Mouse (Mus musculus): Measurements from ENCODE around the gene Rpp25l.
"Not testable (repeated sequence)": the region's sequence is repeated elsewhere in the genome, so short reads cannot be mapped to it uniquely, and the experiment has no call there.

Rpp25l gene

DNA sequence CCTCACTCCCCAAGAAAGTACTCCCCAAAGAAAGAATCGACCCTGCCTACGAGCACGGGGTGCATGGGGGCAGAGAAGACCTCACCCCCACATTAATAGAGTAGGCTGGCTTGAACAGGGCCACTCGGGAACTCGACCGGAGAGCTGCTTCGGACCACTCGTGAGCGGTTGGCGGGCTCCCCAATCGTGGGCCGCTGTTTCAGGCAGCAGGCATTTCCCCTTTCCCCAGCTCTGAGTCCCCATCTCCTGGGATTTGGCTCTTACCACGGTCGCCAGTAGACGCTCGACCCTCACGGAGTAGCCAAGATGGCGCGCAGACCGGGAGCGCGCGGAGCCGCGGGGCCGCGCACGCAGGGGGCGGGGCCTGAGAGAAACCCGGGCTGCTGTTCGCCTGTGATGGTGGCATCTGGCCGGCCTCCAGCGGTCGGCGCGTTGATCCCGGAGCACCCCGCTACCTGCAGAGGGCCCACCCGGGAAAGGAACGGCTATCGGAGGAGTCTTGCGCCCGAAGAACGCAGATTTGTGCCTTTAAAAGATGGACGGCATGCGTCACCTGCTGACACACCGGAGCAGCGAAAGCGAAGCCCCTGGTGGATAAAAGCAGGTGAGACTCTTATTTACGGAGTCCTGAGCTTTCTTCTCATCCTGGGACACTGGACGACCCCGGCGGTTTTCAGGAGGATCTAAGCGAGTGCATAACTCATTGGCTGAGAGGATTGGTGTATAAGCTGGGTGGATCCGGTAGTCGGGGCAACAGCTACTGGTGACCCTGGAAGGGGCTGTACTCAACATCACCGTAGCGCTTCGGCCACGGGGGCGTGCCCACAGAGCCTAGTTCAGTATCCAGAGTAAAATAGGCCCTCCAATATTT lies at the start of gene Rpp25l:
Gene Rpp25l, minus strand, starts transcription at position 338 of the 871 bp plus-strand sequence.
- CTCF ChIA-PET, result interaction anchor here (1.0 to 1.3 kb wide), 3 partner anchors 9 to 23 kb away, joined by 3 to 5 read pairs (median 4); no protein-coding TSS in a partner anchor

DNA sequence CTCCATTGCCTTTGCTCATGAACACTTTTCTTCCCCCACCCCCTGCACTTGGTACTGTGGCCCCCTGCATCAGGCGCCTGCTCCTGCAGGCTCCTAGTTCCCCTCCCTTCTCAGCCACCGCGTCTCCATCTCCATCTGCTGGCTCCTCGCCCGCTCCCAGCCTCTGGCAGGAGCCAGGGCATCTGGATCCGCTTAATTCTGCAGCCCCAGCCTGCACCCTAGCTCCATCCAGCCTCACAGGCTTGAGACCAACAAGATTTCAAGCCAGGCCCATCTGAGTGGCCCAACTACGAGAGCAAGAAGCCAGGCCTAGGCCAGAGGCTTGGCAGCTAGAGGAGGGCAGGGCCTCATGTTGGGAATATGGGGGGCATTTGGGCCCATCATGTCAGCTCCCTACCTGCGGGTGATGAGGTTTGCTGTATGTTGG lies 49.4 kb upstream of the Rpp25l start:
- CTCF ChIA-PET, result not testable (repeated sequence)

DNA sequence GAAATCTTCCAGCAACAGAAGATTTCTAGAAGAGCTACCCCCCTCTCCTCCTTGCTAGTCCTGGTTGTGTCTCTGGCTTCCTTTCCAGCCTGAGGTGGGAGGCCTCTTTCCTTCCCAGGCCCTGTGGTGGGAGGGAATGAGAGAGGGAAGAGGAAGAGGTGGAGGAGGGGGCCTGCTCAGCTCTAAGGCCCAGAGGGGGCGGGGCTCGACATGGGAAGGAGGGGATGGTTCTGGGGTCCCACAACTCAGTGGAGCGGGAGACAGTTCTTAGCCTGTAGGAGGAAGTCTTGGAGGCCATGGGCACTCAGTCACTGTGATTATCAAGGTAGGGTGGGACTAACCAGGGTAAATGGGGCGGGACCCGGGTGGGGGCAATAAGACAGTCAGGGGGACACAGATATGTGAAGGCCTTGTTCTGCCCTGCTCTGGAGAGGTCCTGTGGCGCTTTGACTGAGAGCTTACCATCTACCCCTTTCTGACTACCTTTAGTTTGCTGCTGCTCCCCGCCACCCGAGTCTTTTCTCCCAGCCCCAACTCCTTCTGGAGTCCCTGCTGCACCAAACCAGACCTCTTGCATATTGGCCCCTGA lies 48.9 kb upstream of the Rpp25l start:
- CTCF ChIA-PET, result no interaction called here

DNA sequence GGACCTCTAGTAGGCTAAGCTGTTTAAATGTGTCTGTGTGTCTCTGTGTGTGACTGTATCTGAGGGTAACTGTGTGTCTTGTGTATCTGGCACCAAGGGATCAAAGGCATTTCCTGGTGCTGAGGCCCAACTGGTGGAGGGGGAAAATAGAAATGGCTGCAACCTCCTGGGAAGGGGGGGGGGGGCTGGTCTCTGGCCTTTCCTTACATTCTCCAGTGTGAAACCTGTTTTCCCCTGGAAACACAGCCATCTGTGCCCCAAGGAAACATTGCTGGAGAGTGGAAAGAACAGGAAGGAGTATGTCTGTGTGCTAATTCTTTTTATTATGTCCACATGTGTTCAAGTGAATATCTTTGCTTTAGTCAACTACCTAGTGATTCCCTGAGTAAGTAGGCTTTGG lies 48.3 kb upstream of the Rpp25l start:
- CTCF ChIA-PET, result no interaction called here

DNA sequence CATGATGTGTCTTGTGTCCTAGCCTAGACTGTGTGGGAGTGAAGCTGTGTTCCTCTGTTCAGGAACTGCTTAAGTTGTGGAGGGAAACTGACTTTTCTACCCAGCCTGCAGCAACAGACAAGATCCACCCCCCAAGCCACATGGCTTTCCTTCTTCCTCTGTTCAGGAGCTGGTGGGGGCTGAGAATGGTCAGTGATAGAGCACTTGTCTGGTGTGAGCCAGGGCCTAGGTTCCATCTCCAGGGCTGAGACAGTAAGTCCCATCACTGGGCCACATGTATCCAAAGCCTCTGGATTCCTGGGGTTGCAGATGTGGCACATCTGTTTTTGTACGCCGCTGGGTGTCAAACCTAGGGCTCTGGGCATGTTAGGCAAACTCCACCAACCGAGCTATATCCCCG lies 47.6 kb upstream of the Rpp25l start:
- CTCF ChIA-PET, result no interaction called here

DNA sequence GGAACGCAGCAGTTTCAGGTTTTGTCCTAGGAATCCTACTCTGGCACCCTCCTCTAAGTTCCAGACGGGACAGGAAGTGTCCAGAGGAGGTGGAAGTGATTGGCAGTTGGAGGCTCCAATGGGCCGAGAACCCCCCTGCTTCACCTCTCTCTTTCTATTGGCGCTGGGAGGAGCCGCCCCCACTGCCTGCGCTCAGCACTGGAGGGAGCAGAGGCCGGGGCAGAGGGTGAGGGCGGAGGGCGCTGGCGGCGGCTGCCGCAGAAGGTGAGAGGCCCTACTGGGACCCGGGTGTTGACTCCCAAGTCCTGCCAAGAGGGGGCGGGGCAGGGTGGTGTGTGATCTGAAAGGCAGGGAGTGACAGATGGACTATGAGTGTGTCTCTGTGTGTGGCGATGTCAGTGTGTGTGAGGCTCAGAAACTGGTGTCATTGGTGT lies 47.0 kb upstream of the Rpp25l start:
- CTCF ChIA-PET, result no interaction called here

DNA sequence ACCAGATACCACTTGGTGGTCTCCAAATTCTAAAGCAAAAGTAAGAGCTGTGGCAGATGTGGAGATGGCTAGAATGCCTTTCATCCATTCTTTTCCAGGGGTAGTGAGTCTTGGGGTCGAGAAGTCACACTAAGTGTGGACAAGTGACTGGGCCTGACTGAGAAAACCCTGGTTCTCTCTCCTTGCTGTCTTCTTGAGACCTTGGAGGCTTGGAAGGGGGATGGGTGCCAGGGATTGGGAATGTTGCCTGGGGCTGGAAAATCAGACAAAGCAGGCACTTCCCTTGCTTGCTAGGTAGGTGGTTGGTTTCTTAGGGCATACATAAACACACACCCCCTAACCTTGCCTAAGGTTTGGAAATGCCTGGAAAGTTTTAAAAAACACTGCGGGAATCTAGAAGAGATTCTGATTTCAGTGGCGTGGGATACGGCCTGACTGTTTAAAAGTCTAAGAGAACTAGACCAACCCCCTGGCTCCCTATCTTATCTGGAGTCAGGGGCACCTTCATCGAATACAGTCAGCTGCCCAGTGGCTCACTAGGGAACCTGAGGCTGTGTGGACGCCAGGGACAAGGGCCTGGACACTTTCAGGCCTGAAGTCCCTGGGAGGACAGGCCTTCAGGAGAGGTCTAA lies 46.4 kb upstream of the Rpp25l start:
- CTCF ChIA-PET, result no interaction called here

DNA sequence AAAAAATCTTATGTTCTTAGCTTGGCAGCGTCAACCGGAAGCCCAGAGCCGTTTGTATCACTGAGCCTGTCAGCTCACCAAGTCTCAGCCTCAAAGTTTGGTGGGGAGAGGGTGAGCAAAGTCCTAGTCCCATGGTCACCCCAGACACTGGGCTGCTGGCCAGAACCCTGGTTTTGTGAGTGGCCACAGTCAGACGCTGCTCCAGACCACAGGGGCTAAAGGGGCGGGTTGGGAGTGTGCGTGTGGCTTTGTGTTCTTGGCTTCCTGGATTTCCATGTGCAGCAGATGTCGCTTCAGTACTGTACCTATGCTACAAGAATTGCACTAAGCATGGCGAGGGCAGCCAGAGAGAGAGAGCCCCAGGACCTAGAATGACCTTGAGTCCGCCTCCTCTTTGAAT lies 45.9 kb upstream of the Rpp25l start:
- CTCF ChIA-PET, result no interaction called here

DNA sequence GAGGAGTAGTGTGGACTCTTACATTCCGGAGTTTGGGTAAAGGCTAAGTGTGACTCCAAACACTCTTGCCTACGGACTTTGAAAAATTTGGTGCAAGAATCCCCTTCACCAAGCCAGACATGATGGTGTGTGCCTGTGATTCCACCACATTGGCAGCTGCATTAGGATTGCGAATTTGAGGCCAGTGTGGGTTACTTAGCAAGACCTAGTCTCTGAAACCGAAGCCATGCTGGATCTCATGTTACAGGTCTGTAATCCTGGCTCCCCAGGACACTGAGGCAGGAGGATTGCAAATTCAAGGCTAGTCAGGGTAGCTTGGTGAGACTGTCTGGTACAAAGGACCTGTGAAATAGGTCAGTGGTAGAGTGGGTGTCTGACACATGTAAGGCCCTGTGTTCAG lies 45.4 kb upstream of the Rpp25l start:
- CTCF ChIA-PET, result no interaction called here

DNA sequence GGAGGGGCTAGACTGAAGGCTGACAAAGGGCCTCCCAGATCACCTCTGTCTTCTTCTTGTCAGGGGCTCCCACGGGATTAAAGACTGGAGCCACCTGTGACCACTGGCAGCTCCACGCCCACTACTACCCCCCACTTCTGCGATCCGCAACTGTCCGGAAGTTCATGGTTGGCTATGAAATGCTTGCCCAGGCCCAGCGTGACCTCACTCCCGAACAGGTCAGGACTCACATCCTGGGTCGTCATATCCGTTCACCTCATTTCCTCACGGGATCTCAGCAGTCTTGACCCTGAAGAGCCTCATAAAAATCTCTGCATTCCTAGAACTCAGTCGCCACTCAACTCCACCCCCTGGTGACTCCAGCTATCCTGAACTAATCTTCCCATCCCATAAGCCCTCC lies 44.7 kb upstream of the Rpp25l start:
- CTCF ChIA-PET, result interaction anchor here (0.6 kb wide), 1 partner anchor 306 kb away, joined by 3 read pairs; no protein-coding TSS in a partner anchor

DNA sequence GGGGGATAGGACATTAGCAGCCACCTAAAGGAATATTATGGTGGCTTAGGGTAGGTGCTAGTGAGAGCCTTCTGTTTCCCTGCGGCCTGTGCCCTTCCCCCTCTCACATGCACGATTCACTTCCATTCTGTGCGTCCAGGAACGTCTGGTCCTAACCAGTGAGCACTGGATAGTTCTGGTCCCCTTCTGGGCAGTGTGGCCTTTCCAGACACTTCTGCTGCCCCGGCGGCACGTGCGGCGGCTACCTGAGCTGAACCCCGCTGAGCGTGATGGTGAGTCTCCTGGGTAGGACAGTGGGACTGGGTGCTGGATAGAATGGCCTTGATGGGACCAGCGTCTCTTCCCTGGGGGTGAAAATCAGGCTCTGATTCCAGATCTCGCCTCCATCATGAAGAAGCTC lies 44.0 kb upstream of the Rpp25l start:
- CTCF ChIA-PET, result interaction anchor here (0.6 to 0.8 kb wide), 2 partner anchors 15 to 305 kb away, joined by 3 read pairs; no protein-coding TSS in a partner anchor

DNA sequence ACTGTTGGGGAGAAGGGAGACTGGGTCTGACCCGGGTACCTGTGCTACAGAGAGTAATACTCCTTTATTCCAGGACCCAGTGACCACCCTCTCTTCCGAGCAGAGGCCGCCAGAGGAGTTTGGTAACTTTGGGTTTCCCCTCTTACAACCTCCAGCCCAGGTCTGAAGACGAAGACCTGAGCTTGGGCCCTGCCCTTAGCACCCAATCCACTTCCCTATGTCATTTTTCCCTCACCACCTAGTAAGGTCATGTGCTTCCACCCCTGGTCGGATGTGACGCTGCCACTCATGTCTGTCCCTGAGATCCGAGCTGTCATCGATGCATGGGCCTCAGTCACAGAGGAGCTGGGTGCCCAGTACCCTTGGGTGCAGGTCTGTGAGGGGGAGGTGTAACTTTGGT lies 43.1 kb upstream of the Rpp25l start:
- CTCF ChIA-PET, result no interaction called here

DNA sequence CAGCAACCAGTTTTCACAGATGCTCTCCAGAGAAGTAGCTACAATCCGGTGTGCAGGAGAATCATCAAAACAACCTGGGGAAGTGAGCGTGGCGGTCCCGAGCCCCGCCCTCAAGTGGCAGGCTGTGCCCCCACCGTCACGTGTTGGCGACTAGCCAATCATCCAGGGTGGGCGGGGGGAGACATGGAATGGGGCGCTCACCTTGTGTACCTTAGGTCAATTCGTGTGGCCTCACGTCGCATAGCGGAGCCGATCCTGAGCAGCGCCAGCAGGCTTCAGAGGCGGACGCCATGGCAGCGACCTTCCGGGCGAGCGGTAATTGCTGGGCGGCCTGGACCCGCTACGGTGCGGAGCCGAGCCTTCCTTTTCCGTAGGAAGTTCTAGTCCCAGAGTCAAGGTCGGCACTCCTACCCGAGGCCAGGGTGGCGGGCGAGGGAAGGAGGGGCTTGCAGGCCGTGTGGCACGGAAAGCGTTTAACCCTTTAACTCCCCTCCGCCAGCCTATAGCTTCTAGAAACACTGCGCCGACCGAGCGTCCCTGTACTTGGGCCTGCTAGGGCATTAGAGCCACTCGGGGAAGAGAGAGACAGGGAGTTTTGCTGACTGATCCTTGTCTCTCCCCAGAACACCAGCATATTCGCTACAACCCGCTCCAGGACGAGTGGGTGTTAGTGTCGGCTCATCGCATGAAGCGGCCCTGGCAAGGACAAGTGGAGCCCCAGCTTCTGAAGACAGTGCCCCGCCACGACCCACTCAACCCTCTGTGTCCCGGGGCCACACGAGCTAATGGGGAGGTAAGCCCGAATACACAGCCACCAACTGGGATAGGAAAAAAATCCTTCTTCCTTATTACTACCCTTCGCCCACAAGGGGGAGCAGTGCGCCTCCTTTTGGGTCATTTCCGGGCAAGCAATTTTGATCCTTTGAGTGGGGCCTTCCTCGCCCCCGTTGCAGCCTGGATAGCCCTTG lies 42.3 kb upstream of the Rpp25l start, which contains the start of gene Sigmar1:
Gene Sigmar1, minus strand, starts transcription at position 820 of the 968 bp plus-strand sequence.
- CTCF ChIA-PET, result interaction anchor here (0.5 kb wide), 1 partner anchor 112 kb away, joined by 3 read pairs; no protein-coding TSS in a partner anchor

DNA sequence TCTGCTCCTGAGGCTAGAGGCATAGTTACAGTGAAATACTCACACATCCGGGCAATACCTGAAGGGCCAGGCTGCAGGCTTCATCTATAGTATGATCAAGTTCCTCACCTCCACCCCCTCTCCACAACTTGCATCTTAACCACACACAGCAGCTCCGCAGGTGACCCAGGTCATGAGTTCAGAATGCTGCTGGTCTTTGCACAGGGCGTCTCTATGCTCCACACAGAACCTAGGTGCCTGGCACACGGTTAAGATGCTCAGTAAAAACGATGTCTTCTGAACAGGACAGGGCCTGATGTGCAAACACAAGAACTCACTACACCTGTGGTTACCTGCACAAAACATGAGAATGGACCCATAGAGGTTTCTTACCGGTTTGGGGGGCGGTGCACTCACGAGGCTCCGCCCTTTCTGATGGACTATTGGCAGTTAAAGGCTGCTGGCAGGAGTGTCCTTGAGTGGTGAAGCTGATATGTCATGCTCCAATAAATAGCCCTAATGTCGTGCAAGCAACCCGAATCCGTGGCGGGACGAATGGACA lies 41.5 kb upstream of the Rpp25l start, which contains the start of gene Galt:
Gene Galt, plus strand, starts transcription at position 432 of the 541 bp plus-strand sequence.
- CTCF ChIA-PET, result no interaction called here

DNA sequence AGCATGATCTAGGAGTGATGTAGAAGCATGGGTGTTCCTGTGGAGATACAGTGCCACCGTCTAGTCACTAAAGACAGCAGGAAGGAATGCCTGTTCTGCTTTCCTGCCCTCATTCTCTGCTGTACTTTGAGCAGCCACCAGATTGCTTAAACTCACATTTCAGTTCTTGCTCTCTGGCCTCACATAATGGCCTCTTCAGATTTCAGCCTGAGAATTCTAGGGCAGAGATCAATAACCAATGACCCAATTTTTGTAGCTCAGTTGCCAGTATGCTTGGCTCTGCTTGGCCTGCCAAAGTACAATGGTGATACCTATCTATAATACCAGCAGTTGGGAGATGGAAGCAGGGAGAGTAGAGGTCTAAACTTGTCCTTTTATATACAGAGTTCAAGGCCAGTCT lies 31.7 kb upstream of the Rpp25l start:
- CTCF ChIA-PET, result no interaction called here

DNA sequence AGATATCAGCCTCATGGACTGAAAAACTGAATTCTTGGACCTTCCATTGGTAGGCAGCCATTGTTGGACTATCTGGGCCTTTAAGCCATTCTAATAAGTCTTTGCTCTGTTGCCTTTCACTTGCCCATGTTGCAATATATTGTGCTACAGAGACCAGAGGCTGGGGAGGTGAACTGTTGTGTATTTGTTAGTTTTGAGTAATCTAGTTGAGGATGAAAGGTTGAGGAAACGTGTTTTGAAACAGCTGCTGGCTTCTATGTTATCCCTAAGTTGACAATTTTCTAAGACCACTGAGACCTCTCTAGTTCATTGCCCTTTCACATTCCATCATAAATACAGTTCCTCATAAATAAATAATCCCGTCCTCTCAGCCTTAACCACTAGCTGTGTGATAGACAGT lies 30.8 kb upstream of the Rpp25l start:
- CTCF ChIA-PET, result no interaction called here

DNA sequence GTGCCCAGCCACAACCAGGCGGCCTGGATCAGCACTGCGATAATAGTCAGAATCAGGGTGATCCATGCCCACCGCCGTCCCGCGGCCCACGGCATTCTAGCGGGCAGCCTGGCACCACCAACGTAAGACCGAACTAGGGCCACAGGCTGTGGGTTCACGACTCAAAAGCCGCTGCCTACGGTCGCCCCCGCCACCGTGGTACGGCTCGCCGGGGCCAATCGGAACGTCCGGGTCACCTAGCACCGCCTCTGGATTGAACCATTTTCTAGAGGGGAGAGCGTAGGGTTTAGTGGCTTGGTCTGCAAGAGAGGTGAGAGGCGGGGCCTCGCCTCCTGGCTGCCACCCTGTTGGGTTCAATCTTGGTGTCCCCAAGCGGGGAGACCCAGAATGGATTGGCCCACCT lies 27.8 kb upstream of the Rpp25l start:
- CTCF ChIA-PET, result interaction anchor here (1.3 kb wide), 1 partner anchor 30 kb away, joined by 4 read pairs; no protein-coding TSS in a partner anchor

DNA sequence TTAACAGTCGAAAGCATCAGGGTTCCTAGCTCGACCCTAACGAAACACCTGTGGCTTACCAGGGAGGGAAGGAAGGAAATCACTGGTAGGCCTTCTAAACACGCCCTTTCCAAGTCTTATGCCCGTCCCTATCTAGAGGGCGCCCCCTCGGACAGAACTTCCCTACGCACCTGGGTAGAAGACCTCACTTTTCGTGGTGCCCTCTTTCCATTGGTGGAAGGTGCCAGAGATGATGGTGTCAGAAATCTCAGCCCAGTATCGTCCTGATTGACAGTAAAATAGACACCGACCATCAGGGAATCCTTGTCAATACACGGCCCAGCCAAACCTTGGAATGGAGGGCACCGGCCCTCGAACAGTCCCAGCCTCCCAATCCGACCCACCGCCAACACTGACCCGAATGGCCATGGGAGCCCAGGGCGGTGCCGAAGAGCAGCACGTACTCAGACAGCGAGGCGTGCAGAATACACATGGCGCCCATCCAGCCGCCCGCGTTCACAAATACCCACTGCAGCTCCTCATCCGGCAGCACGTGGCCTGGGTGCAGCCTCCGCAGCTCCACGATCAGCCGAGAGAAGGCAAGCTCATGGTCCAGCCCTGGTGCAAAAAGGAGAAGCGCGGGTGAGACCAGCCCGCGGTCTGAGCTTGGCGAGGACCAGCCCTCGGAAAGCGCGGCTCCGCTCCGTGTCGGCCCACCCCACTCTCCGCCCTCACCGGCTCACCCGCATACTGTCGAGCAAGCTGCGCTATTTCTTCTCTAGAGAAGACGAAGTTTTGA lies 27.2 kb upstream of the Rpp25l start:
- CTCF ChIA-PET, result interaction anchor here (1.3 kb wide), 1 partner anchor 29 kb away, joined by 4 read pairs; no protein-coding TSS in a partner anchor

DNA sequence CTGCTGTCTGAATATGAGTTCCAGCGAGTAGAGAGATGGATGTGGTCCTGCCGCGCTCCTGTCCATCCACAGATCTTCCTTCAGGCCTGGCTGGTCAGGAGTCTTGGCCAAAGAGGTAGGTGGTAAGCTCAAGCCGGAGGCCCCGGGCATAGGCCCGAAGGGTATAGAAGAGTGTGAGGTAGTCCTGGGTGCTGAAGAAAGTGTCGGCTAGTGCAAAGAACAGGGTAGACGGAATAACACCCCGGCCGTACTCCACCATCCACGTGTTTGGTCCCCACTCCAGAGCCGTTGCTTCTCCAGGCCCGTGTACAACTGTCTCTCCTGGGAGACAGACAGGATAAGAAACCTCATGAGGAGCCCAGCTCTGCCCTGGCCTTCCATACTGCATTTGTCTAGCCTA lies 25.9 kb upstream of the Rpp25l start:
- CTCF ChIA-PET, result interaction anchor here (1.5 kb wide), 1 partner anchor 23 kb away, joined by 14 read pairs; no protein-coding TSS in a partner anchor

DNA sequence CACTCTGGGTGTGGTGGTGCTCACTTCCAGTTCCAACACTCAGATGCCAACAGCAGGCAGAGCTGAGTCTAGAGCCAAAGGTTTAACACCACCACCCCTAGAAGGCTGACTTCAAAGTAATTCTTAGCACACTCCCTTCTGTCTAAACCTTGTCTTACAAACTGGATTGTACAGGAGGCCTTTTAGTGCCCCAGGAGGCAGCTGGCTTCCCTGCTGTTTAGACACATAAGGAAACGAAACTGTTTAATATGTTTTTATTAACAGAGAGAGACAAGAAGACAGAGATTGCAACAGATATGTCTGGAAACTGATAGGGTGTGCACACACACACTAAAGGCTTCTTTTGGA lies 24.9 kb upstream of the Rpp25l start:
- CTCF ChIA-PET, result interaction anchor here (0.5 to 1.5 kb wide), 3 partner anchors 22 to 37 kb away, joined by 3 to 14 read pairs (median 11); no protein-coding TSS in a partner anchor
